Mouse (Mus musculus) liver, embryonic 15.5 days (tissue): ENCODE data around the gene 4931428F04Rik. TPM values are rescaled to one million over a fixed set of nuclear protein-coding genes. Genes with fewer than 3 reads are reported as not detected.

Experiments used
- ATAC-seq: fragments of 200-750 bp; cut with Nextera tagmentation; 2 replicates; pipeline ENCODE4 v1.8.0; 2017; ENCODE audit warnings: moderate number of reproducible peaks, mild to moderate bottlenecking, moderate library complexity; ENCODE audit not compliant: insufficient read depth
- H3K27ac ChIP-seq: fragments of 300-500 bp; sonication (generic); replicated peaks from 2 replicates; pipeline ENCODE4 v1.5.1; 2015; ENCODE audit warnings: mild to moderate bottlenecking, inconsistent platforms
- H3K27me3 ChIP-seq: fragments of 300-500 bp; sonication (generic); 2 replicates; pipeline ENCODE4 v1.6.1; 2015; ENCODE audit warnings: mild to moderate bottlenecking, inconsistent platforms
- H3K36me3 ChIP-seq: fragments of 300-500 bp; sonication (generic); replicated peaks from 2 replicates; pipeline ENCODE4 v1.6.1; 2015; ENCODE audit warnings: moderate library complexity, mild to moderate bottlenecking, inconsistent platforms
- H3K4me1 ChIP-seq: fragments of 300-500 bp; sonication (generic); replicated peaks from 2 replicates; pipeline ENCODE4 v1.6.1; 2015; ENCODE audit warnings: inconsistent platforms
- H3K4me2 ChIP-seq: fragments of 300-500 bp; sonication (generic); 2 replicates; pipeline ENCODE4 v1.6.1; 2015; ENCODE audit warnings: moderate library complexity, mild to moderate bottlenecking, inconsistent platforms
- H3K4me3 ChIP-seq: fragments of 300-500 bp; sonication (generic); replicated peaks from 2 replicates; pipeline ENCODE4 v1.5.1; 2015; ENCODE audit warnings: mild to moderate bottlenecking, inconsistent platforms
- H3K9ac ChIP-seq: fragments of 300-500 bp; sonication (generic); 2 replicates; pipeline ENCODE4 v1.6.1; 2015; ENCODE audit warnings: moderate library complexity, mild to moderate bottlenecking, inconsistent platforms
- H3K9me3 ChIP-seq: fragments of 300-500 bp; sonication (generic); replicated peaks from 2 replicates; pipeline ENCODE4 v1.6.1; 2016; ENCODE audit warnings: inconsistent platforms
- WGBS: fragments of 180-500 bp; shearing (Covaris S2); methylation state at CpG from one replicate; pipeline ENCODE4 v1.1.7; 2015; ENCODE audit warnings: mixed read lengths; ENCODE audit not compliant: insufficient replicate concordance; 5-methylcytosine and 5-hydroxymethylcytosine counted together
- polyA plus RNA-seq: library from polyadenylated mRNA; unstranded; fragments of >200 nt; fragmentation: Nextera tagmentation; extraction: Ambion mirVana; gene quantifications from 2 replicates; pipeline ENCODE4 v1.2.1, GENCODE M21; 2015

4931428F04Rik gene
- polyA plus RNA-seq, 1 experiment from 2014 or later, result 0.59 TPM

- Histone ChIP-seq H3K36me3 (peaks cover 100% of the 10 kb centered on the region), H3K27ac (peak overlapping the region; percentile 98), H3K9me3 (no peaks in the 10 kb centered on the region), H3K4me1 (peaks cover 54% of the 10 kb centered on the region), H3K4me2 (peak overlapping the region; percentile 80), H3K27me3 (no peaks in the 10 kb centered on the region), H3K9ac (peak overlapping the region; percentile 33; the same call in 1 of the 2 replicates), H3K4me3 (peak overlapping the region; percentile 43)
- 75% methylated on average over 5 of the region's 5 CpGs for WGBS
- no peak for ATAC-seq
Observed at GRCm38 (mm10) chr8:105306146-105306691, 16.6 kb upstream of the 4931428F04Rik start.

- peak; percentile 70 for ATAC-seq
- Histone ChIP-seq H3K27ac (peak within 1 kb of the TSS; percentile 98), H3K4me2 (peak within 1 kb of the TSS; percentile 80), H3K4me1 (peaks cover 60% of the 10 kb centered on the region), H3K9me3 (no peaks in the 10 kb centered on the region), H3K27me3 (no peaks in the 10 kb centered on the region), H3K36me3 (peaks cover 100% of the 10 kb centered on the region), H3K4me3 (peak within 1 kb of the TSS; percentile 43), H3K9ac (peak within 1 kb of the TSS; percentile 33)
- 11% methylated on average over 30 of the region's 30 CpGs for WGBS
Observed at GRCm38 (mm10) chr8:105305211-105306145, 15.8 kb upstream of the 4931428F04Rik start, which contains the start of gene Elmo3. TSS of gene Elmo3 (plus strand) at chr8:105305601.

GRCm38 (mm10) chr8:105304325-105305210, 14.9 kb upstream of the 4931428F04Rik start:
- H3K9ac ChIP-seq, result no peak overlapping the region
- WGBS, result 68% methylated on average over 9 of the region's 9 CpGs
- H3K27ac ChIP-seq, result peak overlapping the region; percentile 98
- ATAC-seq, result no peak
- no peak overlapping the region for H3K4me3 ChIP-seq
- H3K27me3 ChIP-seq, result no peaks in the 10 kb centered on the region
- H3K36me3 ChIP-seq, result peaks cover 100% of the 10 kb centered on the region
- H3K4me2 ChIP-seq, result peak overlapping the region; percentile 80; the same call in 1 of the 2 replicates
- peaks cover 66% of the 10 kb centered on the region for H3K4me1 ChIP-seq
- H3K9me3 ChIP-seq, result no peaks in the 10 kb centered on the region

- Histone ChIP-seq H3K9me3 (no peaks in the 10 kb centered on the region), H3K27ac (peak overlapping the region; percentile 98), H3K27me3 (no peaks in the 10 kb centered on the region), H3K36me3 (peaks cover 98% of the 10 kb centered on the region), H3K4me3 (no peak overlapping the region), H3K9ac (no peak overlapping the region), H3K4me1 (peaks cover 71% of the 10 kb centered on the region), H3K4me2 (peak overlapping the region; percentile 80; the same call in 1 of the 2 replicates)
- 85% methylated on average over 9 of the region's 9 CpGs for WGBS
- no peak for ATAC-seq
Observed at GRCm38 (mm10) chr8:105303874-105304273, 14.2 kb upstream of the 4931428F04Rik start.

GRCm38 (mm10) chr8:105303396-105303795, 13.7 kb upstream of the 4931428F04Rik start:
- Histone ChIP-seq H3K9me3 (no peaks in the 10 kb centered on the region), H3K27me3 (no peaks in the 10 kb centered on the region), H3K27ac (peak overlapping the region; percentile 98), H3K36me3 (peaks cover 98% of the 10 kb centered on the region), H3K9ac (no peak overlapping the region), H3K4me2 (peak overlapping the region; percentile 80), H3K4me1 (peaks cover 76% of the 10 kb centered on the region), H3K4me3 (peak overlapping the region; percentile 77; the same call in 1 of the 2 replicates)
- WGBS, result 65% methylated on average over 8 of the region's 8 CpGs
- no peak for ATAC-seq

GRCm38 (mm10) chr8:105299962-105300361, 10.3 kb upstream of the 4931428F04Rik start:
- peaks cover 3% of the 10 kb centered on the region; the same call in 1 of the 2 replicates for H3K27me3 ChIP-seq
- no peaks in the 10 kb centered on the region for H3K9me3 ChIP-seq
- H3K27ac ChIP-seq, result peak overlapping the region; percentile 98
- peak overlapping the region; percentile 88 for H3K9ac ChIP-seq
- 16% methylated on average over 8 of the region's 8 CpGs for WGBS
- peak overlapping the region; percentile 80 for H3K4me2 ChIP-seq
- H3K36me3 ChIP-seq, result peaks cover 63% of the 10 kb centered on the region
- H3K4me1 ChIP-seq, result peaks cover 85% of the 10 kb centered on the region
- peak overlapping the region; percentile 77 for H3K4me3 ChIP-seq
- peak; percentile 94 for ATAC-seq

GRCm38 (mm10) chr8:105298351-105299252, 8.9 kb upstream of the 4931428F04Rik start:
- WGBS, result 18% methylated on average over 18 of the region's 18 CpGs
- H3K4me2 ChIP-seq, result peak overlapping the region; percentile 80
- H3K27ac ChIP-seq, result peak overlapping the region; percentile 98
- H3K4me3 ChIP-seq, result peak overlapping the region; percentile 77
- no peaks in the 10 kb centered on the region for H3K9me3 ChIP-seq
- peak; percentile 10 for ATAC-seq
- peaks cover 72% of the 10 kb centered on the region for H3K4me1 ChIP-seq
- peaks cover 6% of the 10 kb centered on the region for H3K27me3 ChIP-seq
- H3K36me3 ChIP-seq, result peaks cover 50% of the 10 kb centered on the region
- H3K9ac ChIP-seq, result peak overlapping the region; percentile 88

GRCm38 (mm10) chr8:105297511-105298192, 8.0 kb upstream of the 4931428F04Rik start, which contains the start of gene E2f4:
TSS of gene E2f4 (plus strand) at chr8:105297663.
- peak within 1 kb of the TSS; percentile 77 for H3K4me3 ChIP-seq
- H3K9me3 ChIP-seq, result no peaks in the 10 kb centered on the region
- H3K27me3 ChIP-seq, result peaks cover 6% of the 10 kb centered on the region
- H3K4me2 ChIP-seq, result peak within 1 kb of the TSS; percentile 80
- under 1% methylated on average over 58 of the region's 58 CpGs for WGBS
- H3K9ac ChIP-seq, result peak within 1 kb of the TSS; percentile 88
- H3K27ac ChIP-seq, result peak within 1 kb of the TSS; percentile 98
- ATAC-seq, result peak; percentile 66
- peaks cover 62% of the 10 kb centered on the region for H3K4me1 ChIP-seq
- H3K36me3 ChIP-seq, result peaks cover 40% of the 10 kb centered on the region

GRCm38 (mm10) chr8:105295895-105296573, 6.4 kb upstream of the 4931428F04Rik start, which contains the start of gene Exoc3l:
TSS of gene Exoc3l (minus strand) at chr8:105296101.
- peaks cover 24% of the 10 kb centered on the region for H3K36me3 ChIP-seq
- no peaks in the 10 kb centered on the region for H3K9me3 ChIP-seq
- H3K27me3 ChIP-seq, result peaks cover 6% of the 10 kb centered on the region
- 30% methylated on average over 11 of the region's 11 CpGs for WGBS
- peak within 1 kb of the TSS; percentile 80 for H3K4me2 ChIP-seq
- no peak for ATAC-seq
- H3K27ac ChIP-seq, result peak within 1 kb of the TSS; percentile 98
- peak within 1 kb of the TSS; percentile 88 for H3K9ac ChIP-seq
- H3K4me1 ChIP-seq, result peaks cover 50% of the 10 kb centered on the region
- H3K4me3 ChIP-seq, result peak within 1 kb of the TSS; percentile 77
